Mouse (Mus musculus) frontal cortex, adult (tissue): ENCODE results near the gene Smim5.

Experiments
- ATAC-seq: cut with Nextera tagmentation; 2 replicates; pipeline ENCODE4 v1.9.2; 2017; ENCODE audit warnings: mild to moderate bottlenecking, moderate library complexity, mixed read lengths; ENCODE audit not compliant: low TSS enrichment

The Smim5 gene

GRCm38 (mm10) chr11:115921986-115922385, 22.2 kb downstream of the Smim5 start:
- no peak for ATAC-seq

DNA sequence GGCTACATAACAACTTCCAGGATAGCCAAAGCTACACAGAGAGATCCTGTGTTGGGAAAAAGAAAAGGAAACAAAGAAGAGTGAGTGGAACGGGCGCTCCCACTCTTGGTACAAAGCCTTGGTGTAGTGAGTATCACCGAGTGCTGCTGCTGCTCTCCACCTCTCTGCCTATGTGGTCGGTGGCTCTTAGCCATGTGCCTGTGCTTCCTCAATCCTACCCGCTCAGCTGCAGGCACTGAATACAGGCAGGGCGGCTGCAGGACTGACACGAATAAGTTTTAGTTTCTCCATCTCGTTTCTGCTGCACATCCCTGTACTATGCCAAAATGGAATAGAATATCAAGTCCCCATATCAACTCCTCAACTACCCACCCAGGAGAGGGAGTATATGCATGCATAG, 29.3 kb downstream of the Smim5 start:
- no peak for ATAC-seq

DNA sequence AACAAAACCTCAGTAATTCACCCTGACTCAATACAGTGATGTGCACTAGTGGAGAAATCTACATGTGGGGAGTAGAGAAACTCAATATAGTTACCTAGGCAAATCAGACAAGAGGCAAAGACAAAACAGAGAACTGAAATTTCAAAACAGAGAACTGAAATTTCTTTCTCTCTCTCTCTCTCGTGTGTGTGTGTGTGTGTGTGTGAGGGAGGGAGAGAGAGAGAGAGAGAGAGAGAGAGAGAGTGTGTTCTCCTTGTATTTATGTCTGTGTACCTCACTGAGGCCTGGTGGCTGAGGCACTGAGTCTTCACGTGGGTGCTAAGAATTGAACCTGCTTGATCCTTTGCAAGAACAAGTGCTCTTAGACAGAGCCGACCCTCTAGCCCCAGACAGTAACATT, 30.1 kb downstream of the Smim5 start:
- no peak for ATAC-seq

DNA sequence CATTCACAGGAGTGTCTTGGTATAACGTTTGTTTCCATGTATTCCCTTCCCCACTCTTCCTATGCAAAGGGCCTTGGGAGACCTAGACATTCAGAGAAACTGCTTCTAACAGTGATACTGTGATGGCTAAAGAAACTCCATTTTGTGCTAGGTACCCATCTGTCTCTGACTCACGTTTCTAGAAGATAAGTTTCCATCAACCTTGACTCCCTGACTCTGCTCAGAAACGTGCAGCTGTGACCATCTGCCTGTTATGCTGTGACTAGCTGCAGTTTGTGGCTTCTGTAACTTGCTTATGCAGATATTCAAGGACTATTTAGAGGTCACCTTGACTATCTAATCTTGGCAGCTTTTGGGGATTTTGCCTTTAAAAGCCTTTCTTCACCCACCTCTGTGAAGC, 31.5 kb downstream of the Smim5 start:
- ATAC-seq: no peak

DNA sequence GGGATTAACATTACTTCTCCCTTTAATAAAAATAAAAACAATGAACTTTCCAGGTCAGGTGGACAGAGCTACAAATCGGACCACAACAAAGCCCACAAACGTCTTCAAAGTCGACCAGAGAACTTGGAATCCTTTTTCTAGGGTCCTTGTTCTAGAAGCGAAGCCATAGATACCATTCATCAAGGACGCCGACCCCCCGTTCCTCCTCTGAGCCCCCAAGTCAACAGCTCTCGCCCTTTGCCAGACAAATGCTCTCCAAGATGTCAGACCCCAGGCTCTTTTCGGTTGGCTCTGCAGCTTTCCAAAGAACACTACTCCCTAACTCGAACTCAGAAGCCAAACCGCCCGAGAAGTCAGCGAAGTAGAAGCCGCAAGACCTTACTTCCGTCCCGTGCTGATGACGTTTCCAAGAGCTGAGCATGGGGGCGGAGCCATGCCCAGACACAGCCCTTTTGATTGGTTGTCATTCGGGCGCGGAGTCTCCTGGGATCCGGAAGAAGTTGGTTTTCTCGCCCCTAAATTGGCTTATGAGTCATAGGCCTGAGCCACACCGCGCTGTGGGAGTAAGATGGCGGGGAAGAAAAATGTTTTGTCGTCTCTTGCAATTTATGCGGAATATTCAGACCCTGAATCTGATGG, 33.5 kb downstream of the Smim5 start, which contains the start of the genes Sap30bp and Recql5:
Gene Sap30bp (plus strand): TSS at position 175 of the 639 bp plus-strand sequence.
Gene Recql5 (minus strand): TSS at position 370 of the 639 bp plus-strand sequence.
- peak; percentile 98 for ATAC-seq

DNA sequence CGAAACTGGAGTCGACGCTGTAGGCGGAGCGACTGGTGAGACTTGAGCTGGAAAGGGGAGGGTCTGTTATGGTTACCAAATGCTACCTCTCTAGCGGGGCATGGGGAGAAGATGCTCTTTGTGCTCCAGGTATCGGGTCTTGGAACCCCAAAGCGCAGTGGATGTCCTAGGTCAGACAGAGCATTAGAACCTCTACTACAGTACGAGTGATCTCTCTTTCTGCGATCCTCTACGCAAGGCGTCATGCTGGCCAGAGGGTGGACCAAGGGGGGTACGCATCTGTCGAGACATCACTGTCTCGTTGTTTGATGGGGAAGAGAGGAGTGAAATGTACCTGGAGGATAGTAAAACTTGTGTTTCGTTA, 34.0 kb downstream of the Smim5 start:
- ATAC-seq: peak; percentile 34; the same call in 1 of the 2 replicates

GRCm38 (mm10) chr11:115939690-115940329, 40.0 kb downstream of the Smim5 start:
- ATAC-seq: no peak; the same call in 1 of the 2 replicates

GRCm38 (mm10) chr11:115941980-115942379, 42.2 kb downstream of the Smim5 start:
- no peak for ATAC-seq

GRCm38 (mm10) chr11:115945247-115945646, 45.5 kb downstream of the Smim5 start:
- no peak; the same call in 1 of the 2 replicates for ATAC-seq

DNA sequence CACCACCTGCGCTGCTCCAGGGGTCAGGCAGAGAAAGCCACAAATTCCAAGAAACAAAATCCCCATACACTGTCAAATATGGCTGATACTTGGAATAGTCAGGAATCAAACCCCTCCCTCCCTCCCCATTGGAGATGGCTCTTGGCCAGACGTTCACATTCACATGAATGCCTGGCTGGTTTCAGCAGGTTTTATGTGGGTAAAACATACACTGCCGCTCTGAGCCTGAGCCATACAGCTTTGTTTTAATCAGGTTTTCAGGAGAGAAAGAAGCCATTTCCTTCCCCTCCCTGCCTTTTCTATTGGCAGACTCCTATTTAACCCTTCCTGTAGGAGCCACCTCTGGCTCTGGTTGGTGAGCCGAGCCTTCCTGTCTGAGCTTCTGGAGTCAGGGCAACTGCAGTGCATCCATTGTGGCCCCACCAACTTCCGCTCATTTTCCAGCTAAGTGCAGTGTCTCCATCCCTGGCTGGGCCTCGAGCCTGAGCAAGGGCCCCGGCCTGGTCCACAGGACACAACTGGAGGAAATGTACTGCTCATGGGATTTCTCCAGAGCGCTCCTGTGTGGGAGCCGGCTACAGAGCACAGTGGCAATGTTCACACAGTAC, 46.6 kb downstream of the Smim5 start:
- ATAC-seq: no peak

- ATAC-seq: peak; percentile 65
Observed at GRCm38 (mm10) chr11:115948316-115948715, 48.5 kb downstream of the Smim5 start.

- no peak for ATAC-seq
Observed at GRCm38 (mm10) chr11:115950719-115951118, 51.0 kb downstream of the Smim5 start.

GRCm38 (mm10) chr11:115954712-115955111, 54.9 kb downstream of the Smim5 start:
- no peak for ATAC-seq

DNA sequence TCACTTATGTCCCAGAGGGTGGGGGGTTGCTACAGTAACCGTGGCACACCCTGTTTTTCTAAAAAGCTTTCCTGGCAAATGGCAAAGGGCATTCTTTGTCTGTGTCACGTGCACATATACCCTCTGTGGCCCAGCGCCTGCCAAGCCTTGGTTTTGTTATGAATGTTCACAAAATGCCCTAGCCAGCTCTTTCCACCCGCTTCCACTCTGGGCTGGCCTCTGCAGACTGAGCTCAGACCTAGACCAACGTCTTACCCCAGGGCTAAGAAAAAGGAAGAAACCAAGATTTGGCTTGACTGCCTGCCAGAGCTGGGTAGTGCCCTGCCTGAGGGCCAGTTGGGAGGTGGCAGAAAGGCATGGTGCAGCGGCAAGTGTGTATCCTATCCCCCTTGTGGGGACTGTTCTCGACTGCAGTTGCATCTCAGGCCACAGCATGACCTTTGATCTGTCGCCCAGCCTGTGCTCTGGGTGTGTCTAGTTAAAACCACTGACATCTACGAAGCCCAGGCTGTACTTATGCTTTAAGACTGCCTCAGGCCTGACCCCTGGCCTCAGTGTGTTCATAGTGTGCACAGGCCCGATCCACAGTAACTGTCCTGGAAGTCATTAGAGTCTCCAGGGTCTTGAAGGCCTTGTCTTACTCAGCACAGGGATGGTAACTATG, 55.6 kb downstream of the Smim5 start:
- no peak for ATAC-seq
